Mouse (Mus musculus) heart, adult 8-10 months (tissue): ENCODE results near the gene Kansl1. TPM values are rescaled to one million over a fixed set of nuclear protein-coding genes. Genes with fewer than 3 reads are reported as not detected.

Experiments
- DNase-seq: peaks from one replicate; pipeline ENCODE4 v3.0.0; 2022; ENCODE audit warnings: low spot score
- total RNA-seq, 4 experiments: library from RNA; stranded (reverse); gene quantifications; 2 replicates each; pipeline ENCODE4 v1.2.4; 2022

The Kansl1 gene
- total RNA-seq, 4 experiments from 2014 or later, result 27.0 to 30.0 (median 28.8) TPM

DNA sequence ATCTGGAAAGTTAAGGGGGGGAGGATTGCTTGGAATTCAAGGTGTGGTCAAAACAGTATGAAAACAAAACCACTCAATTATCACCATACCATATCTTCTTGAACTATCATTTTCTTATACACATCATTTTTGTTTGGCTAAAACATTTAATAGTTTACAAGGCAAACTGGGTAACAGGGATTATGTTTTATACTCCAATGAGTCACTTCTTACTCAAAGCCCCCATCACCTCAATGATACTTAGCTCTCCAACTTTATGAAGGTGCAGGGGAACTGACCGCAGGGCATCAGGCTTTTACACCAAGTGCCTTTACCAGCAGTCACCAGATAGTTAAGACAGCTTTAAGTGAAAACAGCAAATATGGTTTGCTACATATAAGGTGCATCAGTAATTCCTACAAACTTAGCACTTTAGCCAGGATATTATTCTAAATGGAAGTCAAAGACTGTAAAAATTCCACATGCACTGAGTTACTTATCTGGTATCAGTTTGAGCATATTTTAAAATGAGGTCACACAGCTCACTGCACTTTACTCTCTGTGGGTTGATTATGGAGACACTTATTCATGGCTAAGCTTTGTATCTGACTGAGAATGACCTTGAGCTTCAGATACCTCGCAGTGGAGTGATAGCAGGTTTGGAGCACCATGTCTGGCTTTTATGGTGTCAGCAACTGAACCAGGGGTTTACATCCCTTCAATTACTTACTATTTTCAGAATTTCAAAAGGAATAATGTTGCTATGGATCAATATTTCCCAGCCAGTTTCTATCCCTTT, 104.6 kb downstream of the Kansl1 start:
- no peak for DNase-seq

DNA sequence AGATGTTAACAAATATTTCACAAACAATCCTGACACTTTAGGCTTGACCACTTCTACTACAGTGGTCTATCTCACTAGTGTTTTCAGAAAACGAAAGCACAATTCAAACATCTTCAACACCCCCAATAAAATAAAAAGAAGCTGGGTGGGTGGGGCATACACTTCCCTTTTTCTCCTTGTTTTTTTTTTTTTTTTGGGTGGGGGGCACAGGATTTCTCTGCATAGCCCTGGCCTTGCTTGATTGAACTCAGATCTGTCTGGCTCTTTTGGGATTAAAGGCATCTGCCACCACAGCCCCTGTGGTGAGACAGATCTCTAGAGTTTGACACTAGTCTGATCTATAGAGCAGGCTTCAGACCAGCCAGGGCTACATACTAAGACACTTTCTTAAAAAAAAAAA, 106.0 kb downstream of the Kansl1 start:
- no peak for DNase-seq

DNA sequence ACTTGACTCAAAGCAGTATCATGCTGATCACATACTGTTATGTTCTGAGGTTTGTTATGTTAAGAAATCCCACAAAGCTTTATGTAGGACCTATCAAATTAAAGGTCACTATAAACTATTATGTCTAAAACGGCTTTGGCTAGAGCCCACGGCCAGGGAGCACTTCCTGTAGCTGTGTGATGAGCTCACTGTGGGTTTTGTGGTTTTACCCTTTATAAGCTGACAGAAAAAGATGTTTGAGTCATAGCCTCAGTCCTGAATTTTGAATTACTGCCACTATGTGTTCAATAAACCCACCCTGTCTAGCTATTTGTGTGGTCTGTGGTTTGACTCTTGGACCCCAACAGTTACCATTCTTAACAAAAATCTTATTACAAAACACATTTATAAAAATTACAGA, 106.9 kb downstream of the Kansl1 start:
- DNase-seq, result no peak

DNA sequence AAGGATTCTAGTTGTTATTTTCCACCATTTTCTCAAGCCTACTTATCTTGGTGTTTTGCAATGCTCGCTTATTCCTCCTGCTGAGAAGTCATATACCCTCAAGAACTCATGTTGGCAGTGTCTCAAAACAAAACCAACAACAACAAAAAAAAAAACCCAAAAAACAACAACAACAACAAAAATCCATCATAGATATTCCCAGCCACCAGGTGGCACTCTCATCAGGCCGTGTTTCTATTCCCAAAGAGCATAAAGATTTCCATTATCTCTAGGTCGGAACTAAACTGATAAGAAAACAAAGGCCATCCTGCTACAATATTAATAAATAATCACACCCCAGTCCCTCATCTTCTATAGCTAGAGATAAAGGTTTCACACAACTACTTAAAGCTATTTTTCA, 121.7 kb downstream of the Kansl1 start:
- DNase-seq, result peak; percentile 16

DNA sequence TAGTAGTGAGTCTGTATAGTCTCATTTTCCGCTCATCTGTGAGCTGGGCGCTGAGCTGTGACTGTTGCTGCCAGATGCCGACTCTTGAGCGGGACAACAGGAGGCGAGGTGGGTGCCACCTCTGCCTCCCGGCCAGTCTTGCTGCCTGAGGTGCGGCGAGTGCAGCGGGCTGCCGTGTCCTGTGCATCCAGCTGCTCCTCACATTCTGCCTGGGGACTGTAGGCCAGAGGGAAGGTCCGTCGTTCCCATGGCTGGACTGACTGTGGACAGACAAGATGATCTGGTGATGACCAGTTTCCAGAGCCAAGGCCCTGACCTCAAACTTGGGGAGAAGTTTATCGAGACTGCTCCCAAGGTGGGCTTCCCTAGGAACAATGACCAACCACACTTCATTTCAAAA, 133.7 kb downstream of the Kansl1 start:
- no peak for DNase-seq

DNA sequence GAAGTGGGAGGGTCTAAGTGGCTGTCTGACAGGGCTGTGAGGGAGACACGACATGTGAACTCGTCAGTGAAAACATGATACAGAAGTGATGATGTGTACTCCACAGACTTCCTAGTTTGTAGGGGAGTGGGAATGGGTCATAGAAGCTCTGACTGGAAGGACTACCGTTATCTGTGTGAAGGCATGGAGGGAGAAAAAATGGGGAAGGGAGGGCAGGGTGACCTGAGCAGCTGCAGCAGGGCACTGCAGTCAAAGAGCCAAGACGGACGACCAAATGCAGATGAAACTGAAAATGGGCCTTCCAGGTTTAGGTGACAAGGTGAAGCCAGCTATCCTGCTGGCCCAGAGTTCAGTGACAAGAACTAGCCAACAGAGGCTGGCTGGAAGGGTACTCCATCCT, 134.5 kb downstream of the Kansl1 start:
- DNase-seq, result no peak

DNA sequence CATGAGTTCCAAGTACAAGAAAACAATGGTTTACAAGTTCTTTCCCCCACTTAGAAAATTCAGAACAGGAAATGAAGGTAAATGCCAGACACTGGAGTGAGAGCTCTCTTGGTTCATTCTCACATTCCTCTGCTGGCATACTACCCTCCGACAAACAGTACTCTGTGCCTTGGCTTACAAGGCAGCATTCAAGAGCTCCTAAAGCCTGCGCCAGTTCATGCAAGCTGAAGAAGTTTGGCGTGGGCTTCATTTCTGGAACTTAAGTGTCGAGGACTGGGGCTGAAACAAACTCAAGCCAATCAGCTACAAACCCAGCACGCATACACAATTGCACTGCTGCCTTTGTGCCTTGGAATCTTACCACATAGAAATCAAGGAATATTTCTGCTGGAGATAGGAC, 136.6 kb downstream of the Kansl1 start:
- DNase-seq, result no peak

DNA sequence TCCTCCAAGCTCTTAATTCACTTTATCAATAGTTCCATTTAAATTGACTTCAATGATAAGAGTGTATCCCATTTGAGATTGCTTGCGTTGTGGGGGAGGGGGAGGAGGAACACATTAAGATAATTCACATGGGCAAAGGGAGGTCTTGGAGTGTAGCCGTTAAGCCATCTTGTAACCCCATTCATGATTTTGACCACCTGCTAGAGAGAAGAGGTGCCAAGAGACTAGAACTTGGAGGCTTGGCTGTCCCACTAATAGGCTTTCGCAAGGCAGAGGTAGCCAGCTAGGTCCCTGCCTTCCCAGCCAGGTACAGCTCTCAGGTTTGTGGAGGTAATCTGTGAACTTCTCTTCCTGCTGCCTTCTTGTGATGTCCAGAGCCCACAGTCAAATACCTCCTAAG, 137.5 kb downstream of the Kansl1 start:
- DNase-seq, result no peak

DNA sequence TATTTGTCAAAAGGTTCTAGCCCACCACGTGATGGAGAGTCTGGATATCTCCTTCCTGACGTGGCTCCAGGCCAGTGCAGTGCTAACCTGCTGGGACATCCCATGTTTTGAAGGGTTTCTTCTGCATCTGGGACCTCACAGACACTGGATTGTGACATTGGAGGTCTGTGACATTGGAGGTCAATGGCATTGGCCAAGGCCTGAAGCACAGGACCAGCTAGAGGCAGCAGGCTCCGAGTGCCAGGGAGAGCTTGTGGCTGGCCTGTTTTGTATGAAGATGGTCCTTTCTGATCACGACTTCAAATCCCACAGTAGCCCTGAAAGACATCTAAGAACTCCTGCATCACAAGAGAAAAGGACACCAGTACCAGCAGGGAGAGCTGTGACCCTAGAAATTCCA, 138.5 kb downstream of the Kansl1 start:
- DNase-seq, result no peak

DNA sequence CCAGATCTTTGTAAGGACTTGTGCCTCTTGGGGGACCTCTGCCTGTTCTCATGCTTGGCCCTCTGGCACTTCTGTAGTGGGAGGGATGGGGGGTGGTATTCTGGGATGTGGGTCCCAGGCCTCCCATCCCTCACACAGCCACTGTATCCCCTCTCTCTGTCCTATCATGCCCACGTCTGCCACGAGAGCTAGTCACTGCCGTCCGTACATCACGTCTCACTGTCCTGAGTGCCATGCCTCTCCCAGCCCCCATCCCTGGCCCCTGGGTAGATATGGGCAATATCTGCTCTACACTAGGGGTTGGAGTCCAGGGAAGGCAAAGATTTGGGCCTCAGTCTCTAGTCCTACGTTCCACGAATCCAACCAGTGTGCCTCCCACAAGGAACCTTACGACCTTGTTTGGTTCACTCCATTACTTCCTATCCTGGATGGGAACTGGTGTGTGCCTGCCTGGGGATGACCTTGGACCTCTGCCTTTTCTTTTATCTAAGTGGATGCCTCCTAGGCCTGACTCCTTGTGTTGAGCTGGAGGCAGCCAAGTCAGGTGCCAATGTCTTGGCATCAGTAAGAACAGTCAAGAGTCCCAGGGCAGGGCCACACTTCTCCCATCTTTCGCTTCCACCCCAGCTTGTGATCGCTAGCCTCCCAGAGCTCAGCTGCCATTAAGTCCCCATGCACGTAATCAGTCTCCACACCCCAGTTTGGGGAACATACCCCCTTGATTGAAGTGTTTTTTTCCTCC, 139.3 kb downstream of the Kansl1 start:
- DNase-seq, result no peak

DNA sequence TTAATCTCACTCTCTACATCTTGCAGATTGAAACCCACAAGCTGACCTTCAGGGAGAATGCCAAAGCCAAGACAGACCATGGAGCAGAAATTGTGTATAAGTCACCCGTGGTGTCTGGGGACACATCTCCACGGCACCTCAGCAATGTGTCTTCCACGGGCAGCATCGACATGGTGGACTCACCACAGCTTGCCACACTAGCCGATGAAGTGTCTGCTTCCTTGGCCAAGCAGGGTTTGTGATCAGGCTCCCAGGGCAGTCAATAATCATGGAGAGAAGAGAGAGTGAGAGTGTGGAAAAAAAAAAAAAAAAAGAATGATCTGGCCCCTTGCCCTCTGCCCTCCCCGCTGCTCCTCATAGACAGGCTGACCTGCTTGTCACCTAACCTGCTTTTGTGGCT, 140.7 kb downstream of the Kansl1 start:
- DNase-seq, result no peak

DNA sequence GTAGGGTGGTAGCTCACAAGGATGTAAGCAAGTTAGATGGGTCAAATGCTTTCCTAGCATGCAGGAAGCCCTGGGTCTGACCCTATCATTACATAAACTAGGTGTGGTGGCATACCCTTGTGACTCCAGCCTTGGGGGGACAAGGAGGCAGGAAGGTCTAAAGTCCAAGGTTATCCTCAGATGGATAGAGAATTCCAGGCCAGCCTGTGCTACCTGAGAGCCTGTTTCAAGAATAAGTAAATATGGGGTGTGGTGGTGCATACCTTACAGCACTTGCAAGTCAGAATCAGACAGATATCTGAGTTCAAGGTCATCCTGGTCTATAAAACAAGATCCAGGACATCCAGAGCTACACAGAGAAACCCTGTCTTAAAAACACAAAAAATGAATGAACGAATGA, 141.2 kb downstream of the Kansl1 start:
- no peak for DNase-seq

DNA sequence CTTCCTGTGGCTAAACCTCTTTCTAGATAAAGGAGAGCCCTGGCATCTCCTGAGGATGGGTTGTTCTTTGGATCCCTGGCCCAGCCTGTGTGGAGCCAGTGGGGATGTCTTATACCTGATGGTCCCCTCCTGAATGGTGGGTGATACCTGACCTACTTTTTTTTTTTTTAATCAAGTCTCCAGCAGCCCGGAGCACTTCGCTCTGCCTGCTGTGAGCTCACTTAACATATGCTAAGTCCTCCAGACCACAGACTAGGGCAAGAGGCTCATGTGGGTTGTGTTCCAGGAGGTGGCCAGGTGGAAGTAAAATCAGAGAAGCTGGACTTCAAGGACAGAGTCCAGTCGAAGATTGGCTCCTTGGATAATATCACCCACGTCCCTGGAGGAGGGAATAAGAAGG, 146.5 kb downstream of the Kansl1 start:
- no peak for DNase-seq

DNA sequence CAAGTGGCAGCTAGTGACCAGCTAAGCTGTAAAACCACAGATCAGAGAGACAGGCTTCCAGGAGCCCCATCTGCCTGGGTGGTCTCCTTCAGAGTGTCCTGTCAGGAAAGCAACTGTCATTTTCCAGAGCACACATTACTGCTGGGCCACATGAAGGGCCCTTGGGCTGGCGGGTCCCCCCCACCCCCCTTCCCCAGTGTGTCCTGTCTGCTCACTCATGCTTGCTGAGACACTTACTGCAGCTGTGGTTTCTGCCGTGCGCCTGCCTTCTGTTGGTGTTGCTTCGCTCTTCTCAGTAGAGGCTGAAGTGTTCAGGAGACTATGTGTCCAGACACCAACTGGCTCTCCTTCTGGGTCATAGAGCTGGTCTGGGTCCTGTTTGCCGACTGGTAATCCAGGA, 148.2 kb downstream of the Kansl1 start:
- DNase-seq, result no peak

DNA sequence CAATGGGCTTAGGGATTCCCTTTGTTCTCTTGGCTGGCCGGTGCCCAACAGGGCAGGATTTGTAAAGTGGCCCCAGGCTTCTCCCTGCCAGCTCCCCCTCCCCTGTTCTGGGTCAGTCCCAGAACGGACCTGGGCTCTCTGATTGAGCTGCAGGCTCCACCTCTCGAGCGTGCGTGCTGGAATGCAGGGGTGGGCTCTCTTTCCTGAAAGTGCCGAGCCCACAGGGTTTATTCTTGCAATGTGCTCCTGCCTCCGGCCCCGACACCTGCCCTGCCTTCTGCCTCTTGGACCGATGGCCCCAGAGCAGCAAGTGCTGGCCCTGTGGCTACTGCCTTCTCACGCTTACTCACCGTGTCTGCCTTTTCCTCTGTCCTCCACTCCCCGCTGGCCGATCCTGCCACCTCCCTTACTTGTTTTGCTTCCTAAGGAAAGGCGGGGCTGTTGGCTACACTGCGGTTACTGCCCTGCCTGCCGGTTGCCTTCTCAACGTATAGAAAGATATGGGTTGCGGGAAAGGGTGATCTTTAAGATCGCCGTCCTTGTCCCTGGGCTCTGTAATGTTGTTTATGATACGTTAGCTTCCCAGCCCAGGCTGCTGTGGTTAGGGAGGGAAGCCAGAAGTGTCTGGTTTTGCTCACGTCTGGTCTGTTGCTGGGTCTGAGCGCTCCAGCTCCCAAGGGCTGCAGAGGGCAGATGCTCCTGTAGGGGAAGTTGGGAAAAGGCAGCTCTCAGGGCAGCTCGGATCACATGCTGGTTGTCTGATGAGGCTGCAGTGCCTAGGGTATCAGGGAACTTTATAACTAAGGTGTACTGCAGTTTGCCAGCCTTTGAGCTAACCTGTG, 149.5 kb downstream of the Kansl1 start:
- peak; percentile 25 for DNase-seq

DNA sequence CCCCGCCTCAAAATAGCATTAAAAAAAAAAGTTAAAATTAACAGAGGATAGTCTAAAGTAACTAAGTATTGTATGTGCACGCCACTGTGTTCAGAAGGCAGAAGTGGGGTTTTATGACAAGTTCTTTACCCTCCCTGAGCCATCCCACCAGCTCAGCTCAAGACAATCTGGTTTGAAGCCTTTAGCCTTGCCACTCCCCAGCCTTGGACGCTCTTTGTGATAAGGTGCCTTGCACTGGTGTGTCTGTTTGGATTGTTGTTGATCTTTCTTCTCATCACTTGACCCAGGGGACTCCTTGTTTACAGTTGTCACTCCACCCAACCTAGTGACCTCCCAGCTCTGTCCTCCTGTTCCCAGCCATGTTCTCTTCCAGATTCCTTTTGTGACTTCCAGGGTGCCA, 151.0 kb downstream of the Kansl1 start:
- DNase-seq, result no peak

DNA sequence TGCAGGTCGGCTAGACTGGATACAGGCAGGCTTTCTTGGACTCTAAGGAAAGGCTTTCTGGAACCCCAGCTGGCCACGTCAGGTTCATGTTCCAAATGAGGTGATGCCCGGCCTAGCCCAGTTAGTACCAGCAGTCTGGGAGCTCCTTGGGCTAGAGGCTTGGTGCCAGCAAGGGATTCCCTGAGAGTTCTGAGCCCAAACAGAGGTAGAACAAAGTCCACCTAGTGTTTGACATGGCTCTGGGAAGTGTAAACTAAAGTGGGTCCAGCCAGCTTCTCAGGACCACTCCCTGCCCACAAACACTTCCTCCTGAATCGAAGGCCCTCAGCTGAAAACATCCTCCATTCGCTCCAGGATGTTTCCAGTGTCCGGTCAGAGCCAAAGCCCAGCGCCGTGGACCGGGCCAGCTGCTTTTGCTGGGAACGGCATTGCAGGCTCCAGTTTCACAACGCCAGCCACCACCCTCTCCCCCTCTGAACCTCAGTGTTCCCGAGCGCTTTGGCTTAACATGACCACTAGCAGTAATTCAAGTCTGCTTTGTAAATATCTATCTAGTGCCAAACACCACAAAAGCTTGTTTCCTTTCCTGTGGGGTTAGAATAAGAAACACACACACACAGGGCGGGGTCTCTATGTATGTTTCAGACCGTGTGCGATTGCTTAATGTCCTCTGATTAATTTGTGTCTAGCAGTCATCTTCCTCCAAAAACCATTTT, 151.8 kb downstream of the Kansl1 start:
- peak; percentile 33 for DNase-seq

DNA sequence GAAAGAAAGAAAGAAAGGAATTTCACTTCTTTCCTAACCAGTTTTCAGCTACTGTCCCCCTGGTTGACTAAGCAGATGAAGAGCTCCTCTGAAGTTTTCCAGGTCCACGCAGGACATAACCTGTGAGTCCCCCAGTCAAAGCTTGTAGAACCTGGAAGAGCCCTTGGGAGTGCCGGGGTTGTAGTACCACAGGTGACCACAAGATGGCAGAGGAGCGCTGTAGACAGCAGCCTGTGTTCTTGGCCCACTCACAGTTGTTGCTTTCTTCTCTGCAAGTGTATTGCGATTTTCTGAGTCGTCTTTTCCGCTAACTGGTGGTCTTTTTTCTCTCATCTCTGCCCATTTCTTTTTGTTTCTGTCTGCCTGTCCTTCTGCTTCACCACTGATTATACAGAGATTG, 153.0 kb downstream of the Kansl1 start:
- peak; percentile 76 for DNase-seq

DNA sequence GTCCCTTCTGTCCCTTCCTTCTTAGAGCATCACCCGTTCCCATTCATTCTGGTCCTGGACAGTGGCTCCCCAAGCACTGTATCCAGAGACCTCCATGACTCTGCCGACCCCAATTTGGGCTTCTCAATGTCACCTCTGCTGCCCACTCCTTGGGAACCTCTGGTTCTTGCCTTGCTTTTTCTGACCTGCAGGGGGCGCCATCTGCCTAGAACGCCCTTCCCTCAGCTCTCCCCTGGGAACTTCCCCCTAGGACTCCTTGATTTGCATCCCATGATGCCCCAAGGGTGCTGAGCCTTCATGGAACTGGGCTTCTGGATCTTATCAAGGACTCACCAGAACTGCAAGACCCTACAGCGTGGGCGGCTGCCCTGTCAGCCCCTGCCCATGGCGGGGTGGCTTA, 157.0 kb downstream of the Kansl1 start:
- no peak for DNase-seq

DNA sequence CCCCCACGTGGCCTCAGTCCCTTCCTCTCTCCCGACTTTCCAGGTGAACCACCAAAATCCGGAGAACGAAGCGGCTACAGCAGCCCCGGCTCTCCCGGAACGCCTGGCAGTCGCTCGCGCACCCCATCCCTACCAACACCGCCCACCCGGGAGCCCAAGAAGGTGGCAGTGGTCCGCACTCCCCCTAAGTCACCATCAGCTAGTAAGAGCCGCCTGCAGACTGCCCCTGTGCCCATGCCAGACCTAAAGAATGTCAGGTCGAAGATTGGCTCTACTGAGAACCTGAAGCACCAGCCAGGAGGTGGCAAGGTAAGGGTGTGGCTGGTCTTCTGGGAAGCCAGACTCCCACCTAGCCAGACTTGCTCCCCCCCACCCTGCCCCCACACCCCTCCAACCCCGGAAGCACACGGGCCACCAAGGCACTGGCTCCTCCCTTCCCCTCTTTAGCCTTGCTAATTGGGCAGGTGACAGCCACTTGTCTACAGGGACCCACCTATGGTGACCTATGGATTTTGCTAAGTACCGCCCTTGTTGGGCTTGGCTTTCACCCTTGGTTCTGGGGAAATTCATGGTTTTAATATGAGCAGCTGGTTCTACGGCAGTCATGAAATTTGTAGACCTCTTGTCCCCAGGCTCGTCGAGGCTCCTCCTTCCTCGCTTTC, 158.3 kb downstream of the Kansl1 start:
- DNase-seq, result no peak
